Mouse (Mus musculus): ENCODE data around the gene Frmd4b.

DNA sequence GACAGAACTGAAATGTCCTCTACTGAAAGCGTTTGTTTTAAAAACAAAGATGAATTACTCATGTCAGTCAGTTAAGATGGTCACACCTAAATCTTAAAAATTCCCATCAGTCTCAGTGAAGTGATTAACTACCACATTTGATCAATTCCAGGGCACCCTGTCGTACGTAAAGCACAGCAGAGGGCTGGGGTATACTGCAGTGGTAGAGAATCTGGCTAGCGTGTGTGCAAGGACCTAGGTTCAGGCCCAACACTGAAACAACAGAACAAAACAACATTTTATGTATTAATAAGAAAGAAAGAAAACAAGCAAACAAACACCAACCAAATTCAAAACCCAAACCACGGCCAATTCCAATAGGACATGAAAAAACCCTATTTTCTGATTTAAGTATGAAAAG is 331.0 kb downstream of the Frmd4b start:
- no peak for TF ChIP-seq CTCF (IDR thresholded peaks at IDR 0.05; ENCODE audit: extremely low read depth, insufficient read depth, insufficient read length, insufficient replicate concordance)
- no peak for TF ChIP-seq POLR2A (IDR thresholded peaks at IDR 0.05; ENCODE audit: low read depth, low read length)
